Mouse (Mus musculus) C2C12 (cell line): ENCODE data around the gene Msln. TPM values are rescaled to one million over a fixed set of nuclear protein-coding genes. Genes with fewer than 3 reads are reported as not detected.

Source experiments
- H3K27me3 ChIP-seq: one replicate; pipeline ENCODE4 v1.6.1; 2011; ENCODE audit not compliant: control insufficient read depth, insufficient read depth, insufficient read length
- H3K36me3 ChIP-seq: one replicate; pipeline ENCODE4 v1.6.1; 2011; ENCODE audit not compliant: control insufficient read depth, insufficient read depth
- H3K4me3 ChIP-seq: one replicate; pipeline ENCODE4 v1.5.1; 2011; ENCODE audit warnings: mild to moderate bottlenecking, control low read depth; ENCODE audit not compliant: poor library complexity, insufficient read depth, severe bottlenecking
- H3K79me2 ChIP-seq: one replicate; pipeline ENCODE4 v1.6.1; 2011; ENCODE audit not compliant: control insufficient read depth, insufficient read depth
- H3K79me3 ChIP-seq: one replicate; pipeline ENCODE4 v1.6.1; 2011; ENCODE audit warnings: low read depth, control low read depth
- H3ac ChIP-seq: one replicate; pipeline ENCODE3; 2011; ENCODE audit warnings: low read depth; ENCODE audit not compliant: control insufficient read depth, insufficient read length
- CEBPB ChIP-seq: IDR thresholded peaks from one replicate; pipeline ENCODE4 v1.6.1; 2011; ENCODE audit warnings: low read depth, mild to moderate bottlenecking, control low read depth, moderate library complexity
- CTCF ChIP-seq: IDR thresholded peaks from one replicate; pipeline ENCODE4 v1.5.1; 2011; ENCODE audit not compliant: control insufficient read depth, insufficient read depth, insufficient read length
- FOSL1 ChIP-seq: IDR thresholded peaks from one replicate; pipeline ENCODE4 v1.8.0; 2011; ENCODE audit warnings: mild to moderate bottlenecking, low read length; ENCODE audit not compliant: poor library complexity, insufficient read depth, severe bottlenecking
- MAX ChIP-seq: IDR thresholded peaks from one replicate; pipeline ENCODE4 v1.6.1; 2011; ENCODE audit warnings: mild to moderate bottlenecking, control low read depth
- MYOD1 ChIP-seq: IDR thresholded peaks from one replicate; pipeline ENCODE4 v1.6.1; 2011; ENCODE audit warnings: low read depth; ENCODE audit not compliant: control insufficient read depth, insufficient read length
- MYOG ChIP-seq: IDR thresholded peaks from one replicate; pipeline ENCODE4 v1.6.1; 2011; ENCODE audit not compliant: control insufficient read depth, insufficient read length; ENCODE audit errors: extremely low read depth
- USF1 ChIP-seq: IDR thresholded peaks from one replicate; pipeline ENCODE4 v1.6.1; 2011; ENCODE audit warnings: low read depth, mild to moderate bottlenecking, control low read depth, moderate library complexity
- polyA plus RNA-seq: library from polyadenylated mRNA; unstranded; fragments of >200 nt; fragmentation: generic; extraction: Trizol; gene quantifications from one replicate; pipeline ENCODE4 v1.2.1, GENCODE M21; 2012; ENCODE audit warnings: missing spikeins

Msln gene
- polyA plus RNA-seq, 1 experiment, result 6.1 TPM

DNA sequence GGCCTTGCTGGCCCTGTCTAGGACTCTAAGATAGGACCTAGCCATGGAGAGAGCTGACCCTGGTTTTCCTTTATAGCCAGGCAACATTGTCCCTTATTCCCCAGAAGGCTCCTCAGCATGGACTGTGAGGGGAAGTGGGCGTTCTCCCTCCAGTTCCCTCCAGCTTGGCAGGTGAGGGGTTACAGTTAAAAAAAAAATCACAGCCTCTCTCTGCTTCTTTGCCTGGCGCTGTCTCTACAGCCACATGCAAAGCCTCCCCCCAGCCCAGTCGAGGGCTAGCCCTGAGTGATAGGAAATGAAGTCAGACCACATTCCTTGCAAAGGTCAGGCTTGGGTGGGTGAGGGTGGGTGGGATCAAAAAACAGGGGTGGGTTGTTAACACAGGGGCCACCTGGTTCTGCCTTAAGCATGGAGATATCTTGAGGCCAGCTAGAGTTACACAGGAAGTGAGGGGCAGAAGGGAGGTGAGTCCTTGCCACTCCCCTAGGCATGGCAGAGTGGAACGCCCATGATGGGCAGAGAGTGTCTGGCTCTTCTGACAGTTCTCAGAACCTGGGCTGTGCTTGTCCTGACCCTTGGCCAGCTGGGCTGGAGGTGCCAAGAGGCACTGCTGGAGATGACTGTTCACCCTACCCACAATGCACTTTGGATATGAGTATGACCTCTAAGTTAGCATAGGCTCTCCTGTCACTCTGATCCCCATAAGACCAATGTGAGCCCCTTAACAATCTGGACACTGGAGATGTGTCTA, 1.6 kb upstream of the Msln start:
- no peak overlapping the region for H3ac ChIP-seq
- H3K4me3 ChIP-seq, result no peak overlapping the region
- no peaks in the 10 kb centered on the region for H3K27me3 ChIP-seq
- peaks cover 19% of the 10 kb centered on the region for H3K79me2 ChIP-seq
- TF ChIP-seq MAX, result no peak
- TF ChIP-seq MYOD1, result no peak
- no peak for TF ChIP-seq FOSL1
- no peak for TF ChIP-seq CTCF
- no peak for TF ChIP-seq MYOG
- no peak for TF ChIP-seq USF1
- no peaks in the 10 kb centered on the region for H3K36me3 ChIP-seq
- peaks cover 2% of the 10 kb centered on the region for H3K79me3 ChIP-seq

DNA sequence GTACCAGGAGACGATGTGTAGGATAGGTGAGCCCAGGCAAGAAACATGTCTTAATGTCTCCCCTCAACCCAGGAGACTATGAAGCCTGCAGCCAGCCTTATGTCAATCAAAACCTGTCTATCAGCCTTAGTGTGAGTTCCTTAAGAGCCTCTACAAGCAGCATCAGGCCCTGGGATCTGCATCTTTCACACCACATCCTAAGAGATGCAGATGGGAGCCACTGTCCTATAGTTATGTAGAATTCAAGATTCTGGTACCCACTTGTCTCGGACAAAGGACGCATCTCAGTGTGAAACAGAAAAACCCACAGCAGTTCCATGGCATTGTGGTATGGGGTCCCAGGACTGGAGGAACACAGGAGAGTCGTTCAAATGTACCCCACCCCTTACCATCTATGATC, 908 bp upstream of the Msln start:
- TF ChIP-seq USF1 (no peak), CEBPB (no peak), MYOG (no peak), MAX (no peak), FOSL1 (no peak), MYOD1 (no peak), CTCF (no peak)
- Histone ChIP-seq H3ac (no peak overlapping the region), H3K36me3 (no peaks in the 10 kb centered on the region), H3K79me3 (peaks cover 2% of the 10 kb centered on the region), H3K27me3 (no peaks in the 10 kb centered on the region), H3K79me2 (peaks cover 19% of the 10 kb centered on the region), H3K4me3 (no peak overlapping the region)

DNA sequence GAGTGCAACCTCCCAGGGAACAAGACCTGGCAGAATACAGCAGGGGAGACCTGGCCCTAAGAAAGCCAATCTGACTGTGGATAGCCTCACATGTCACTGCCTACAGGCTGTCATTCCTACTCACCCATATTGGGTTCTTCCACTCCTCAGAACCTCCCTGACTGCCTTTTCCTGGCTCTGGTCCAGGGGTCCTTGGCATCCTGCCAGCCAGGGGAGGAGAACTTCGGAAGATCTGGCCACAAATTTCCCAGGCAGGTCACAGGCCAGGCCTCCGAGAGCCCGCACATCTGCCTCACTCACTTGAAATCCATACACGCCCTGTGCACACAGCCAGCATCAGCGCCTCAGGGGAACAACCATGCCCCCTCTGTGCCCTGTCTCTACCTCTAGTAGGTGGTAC, 2.7 kb downstream of the Msln start:
- TF ChIP-seq FOSL1 (no peak), MAX (no peak), MYOG (no peak), CTCF (no peak), USF1 (no peak), MYOD1 (no peak), CEBPB (no peak)
- no peak overlapping the region for H3ac ChIP-seq

DNA sequence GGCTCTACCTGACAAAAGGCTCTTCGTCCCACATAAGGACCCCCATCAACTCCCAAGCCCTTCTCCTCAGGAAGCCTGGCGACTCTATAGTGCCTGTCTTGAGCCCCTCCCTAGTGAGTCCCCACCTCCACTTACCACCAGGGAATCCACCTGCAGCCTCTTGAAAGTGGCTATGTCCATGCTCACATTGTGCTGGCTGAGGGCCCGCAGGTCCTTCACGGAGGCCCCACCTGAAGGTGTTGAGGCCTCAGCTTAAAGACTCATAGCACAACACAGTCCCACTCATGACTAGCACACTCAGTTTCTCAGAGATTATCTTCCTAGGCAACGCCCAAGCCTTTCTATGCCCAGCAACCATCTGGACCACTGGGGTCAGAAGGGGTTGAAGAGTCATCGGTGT, 4.9 kb downstream of the Msln start:
- H3K79me3 ChIP-seq, result peaks cover 2% of the 10 kb centered on the region
- no peaks in the 10 kb centered on the region for H3K36me3 ChIP-seq
- H3K27me3 ChIP-seq, result no peaks in the 10 kb centered on the region
- H3ac ChIP-seq, result no peak overlapping the region
- H3K4me3 ChIP-seq, result no peak overlapping the region
- no peak for TF ChIP-seq CTCF
- TF ChIP-seq FOSL1, result no peak
- no peak for TF ChIP-seq USF1
- no peak for TF ChIP-seq MAX
- TF ChIP-seq MYOD1, result no peak
- no peak for TF ChIP-seq MYOG
- no peak for TF ChIP-seq CEBPB
- peaks cover 19% of the 10 kb centered on the region for H3K79me2 ChIP-seq

More for the DNA sequence above, 2.7 kb downstream of the Msln start:
- H3K79me2 ChIP-seq, result peaks cover 19% of the 10 kb centered on the region
- peaks cover 2% of the 10 kb centered on the region for H3K79me3 ChIP-seq
- H3K27me3 ChIP-seq, result no peaks in the 10 kb centered on the region
- no peaks in the 10 kb centered on the region for H3K36me3 ChIP-seq
- no peak overlapping the region for H3K4me3 ChIP-seq

DNA sequence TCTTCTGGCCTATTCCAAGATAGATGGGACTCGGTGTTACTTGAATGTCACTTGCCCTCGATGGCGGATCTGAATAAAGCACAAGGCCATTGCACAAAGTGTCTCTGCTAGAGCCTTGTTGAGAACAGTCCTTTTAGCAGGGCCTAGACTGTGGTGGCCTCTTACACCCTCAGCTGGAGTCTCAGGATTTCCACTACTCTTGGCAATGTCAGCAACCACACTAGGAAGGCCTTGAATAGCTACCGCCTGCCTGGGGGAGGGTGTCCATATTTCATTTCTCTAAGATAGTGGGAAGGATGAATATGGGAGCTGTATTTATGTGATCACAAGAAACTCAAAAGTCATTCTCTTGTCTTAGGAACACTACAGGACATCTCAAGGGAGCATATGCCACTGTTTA, 5.9 kb downstream of the Msln start:
- Histone ChIP-seq H3K27me3 (no peaks in the 10 kb centered on the region), H3K36me3 (no peaks in the 10 kb centered on the region), H3ac (no peak overlapping the region), H3K79me3 (peaks cover 2% of the 10 kb centered on the region), H3K4me3 (no peak overlapping the region), H3K79me2 (peaks cover 12% of the 10 kb centered on the region)
- TF ChIP-seq USF1 (no peak), FOSL1 (no peak), MAX (no peak), MYOG (no peak), MYOD1 (no peak)

DNA sequence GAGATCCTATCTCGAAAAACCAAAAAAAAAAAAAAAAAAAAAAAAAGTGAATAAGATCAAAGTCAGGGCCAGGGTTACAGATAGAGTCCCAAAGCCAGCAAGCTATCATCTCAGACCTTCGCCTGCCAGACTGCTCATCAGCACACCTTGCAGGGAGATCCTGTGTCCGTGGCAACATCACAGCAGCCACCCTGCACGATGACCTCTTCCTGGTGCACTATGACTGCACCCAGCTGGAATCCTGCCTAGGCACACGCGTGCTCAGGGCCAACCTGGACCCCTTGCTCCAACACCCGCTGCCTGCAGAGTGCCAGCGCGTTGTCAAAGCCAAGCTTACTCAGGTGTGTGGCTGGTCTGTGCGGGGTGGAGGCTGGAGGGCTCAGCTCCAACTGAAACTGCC, 9.9 kb downstream of the Msln start:
- no peak overlapping the region for H3K4me3 ChIP-seq

More for the DNA sequence above, 9.9 kb downstream of the Msln start:
- TF ChIP-seq CTCF (no peak), USF1 (no peak), CEBPB (no peak), MAX (no peak), MYOD1 (no peak), FOSL1 (no peak), MYOG (no peak)
- Histone ChIP-seq H3K27me3 (peaks cover 2% of the 10 kb centered on the region), H3K79me3 (no peaks in the 10 kb centered on the region), H3K36me3 (no peaks in the 10 kb centered on the region), H3K79me2 (no peaks in the 10 kb centered on the region), H3ac (no peak overlapping the region)
